Mouse (Mus musculus) CH12.LX (cell line): ENCODE data around the gene Gm49486. TPM values are rescaled to one million over a fixed set of nuclear protein-coding genes. Genes with fewer than 3 reads are reported as not detected.

Experiments used
- DNase-seq: peaks from one replicate; pipeline ENCODE4 v3.0.0-alpha.2; 2013; ENCODE audit errors: extremely low read depth
- H3K27ac ChIP-seq: 2 replicates; pipeline ENCODE4 v1.5.1; 2012; ENCODE audit warnings: low read depth, mild to moderate bottlenecking, control low read depth, moderate library complexity; ENCODE audit not compliant: insufficient read depth
- H3K27me3 ChIP-seq: replicated peaks from 2 replicates; pipeline ENCODE3; 2012; ENCODE audit warnings: inconsistent platforms
- H3K36me3 ChIP-seq, 2 experiments: replicated peaks in 1 of 2; 2 replicates each; pipeline versions ENCODE3 to v1.6.1; 2012; ENCODE audit warnings: inconsistent platforms in 1 of 2, low read length in 1 of 2, mild to moderate bottlenecking in 1 of 2, mixed read lengths in 1 of 2, moderate library complexity in 1 of 2; ENCODE audit not compliant: control insufficient read depth in 1 of 2, insufficient read depth in 1 of 2
- H3K4me1 ChIP-seq, 2 experiments: 2 replicates each; pipeline ENCODE4 v1.6.1; 2012; ENCODE audit warnings: inconsistent platforms in 1 of 2, moderate library complexity in 1 of 2; ENCODE audit not compliant: insufficient read depth in 2 of 2, control insufficient read depth in 1 of 2
- H3K4me2 ChIP-seq: 2 replicates; pipeline ENCODE4 v1.6.1; 2012; ENCODE audit warnings: low read depth, mild to moderate bottlenecking, control low read depth; ENCODE audit not compliant: poor library complexity, insufficient read depth, severe bottlenecking
- H3K4me3 ChIP-seq, 3 experiments: fragments of 150-350 bp in 1 of 3; sonication (generic) in 1 of 3; replicated peaks in 1 of 3; 2 replicates each; pipeline versions ENCODE3 to v1.5.1; 2011 to 2012; ENCODE audit warnings: low read depth in 2 of 3, low read length in 2 of 3, mild to moderate bottlenecking in 2 of 3, moderate library complexity in 2 of 3, control low read depth in 1 of 3, improper control_type of control experiment in 1 of 3, inconsistent platforms in 1 of 3, mixed read lengths in 1 of 3; ENCODE audit not compliant: poor library complexity in 1 of 3
- H3K79me2 ChIP-seq: replicated peaks from 2 replicates; pipeline ENCODE4 v1.6.1; 2012; ENCODE audit warnings: mild to moderate bottlenecking, moderate library complexity; ENCODE audit not compliant: control insufficient read depth, poor library complexity, insufficient read depth, severe bottlenecking; ENCODE audit errors: extremely low read depth
- H3K9ac ChIP-seq: 2 replicates; pipeline ENCODE4 v1.6.1; 2012; ENCODE audit warnings: low read depth, mild to moderate bottlenecking, control low read depth, moderate library complexity; ENCODE audit not compliant: insufficient read depth
- H3K9me3 ChIP-seq: replicated peaks from 2 replicates; pipeline ENCODE3; 2012; ENCODE audit warnings: low read length, inconsistent platforms, mixed read lengths
- BHLHE40 ChIP-seq: IDR thresholded peaks from 2 replicates; pipeline ENCODE4 v1.6.1; 2011; ENCODE audit warnings: mild to moderate bottlenecking, low read depth, low read length, improper control_type of control experiment
- CHD1 ChIP-seq: IDR thresholded peaks from 2 replicates; pipeline ENCODE4 v1.6.1; 2012; ENCODE audit warnings: low read depth, low read length, improper control_type of control experiment, inconsistent platforms
- CHD2 ChIP-seq: IDR thresholded peaks from 2 replicates; pipeline ENCODE4 v1.6.1; 2011; ENCODE audit warnings: low read length, improper control_type of control experiment
- CTCF ChIP-seq, 2 experiments: IDR thresholded peaks in 1 of 2; conservative IDR thresholded peaks in 1 of 2; 2 replicates each; pipeline ENCODE4 v1.5.1; 2011 to 2012; ENCODE audit warnings: low read depth in 2 of 2, low read length in 2 of 2, improper control_type of control experiment in 1 of 2, inconsistent platforms in 1 of 2, mild to moderate bottlenecking in 1 of 2, moderate library complexity in 1 of 2
- E2F4 ChIP-seq: IDR thresholded peaks from 2 replicates; pipeline ENCODE4 v1.6.1; 2011; ENCODE audit warnings: low read depth, low read length, improper control_type of control experiment; ENCODE audit not compliant: insufficient replicate concordance
- ELF1 ChIP-seq: IDR thresholded peaks from 2 replicates; pipeline ENCODE4 v1.6.1; 2014; ENCODE audit warnings: low read depth, mild to moderate bottlenecking, inconsistent platforms, low read length, improper control_type of control experiment
- ETS1 ChIP-seq: conservative IDR thresholded peaks from 2 replicates; pipeline ENCODE4 v1.6.1; 2012; ENCODE audit warnings: low read depth, mild to moderate bottlenecking, inconsistent platforms, low read length, improper control_type of control experiment, moderate library complexity
- IRF4 ChIP-seq: IDR thresholded peaks from 2 replicates; pipeline ENCODE4 v1.6.1; 2014; ENCODE audit warnings: low read depth, mild to moderate bottlenecking, inconsistent platforms, low read length, improper control_type of control experiment
- KAT2A ChIP-seq: IDR thresholded peaks from 2 replicates; pipeline ENCODE4 v1.6.1; 2012; ENCODE audit warnings: low read length, improper control_type of control experiment, inconsistent platforms; ENCODE audit not compliant: insufficient replicate concordance
- MAX ChIP-seq: IDR thresholded peaks from 2 replicates; pipeline ENCODE4 v1.6.1; 2011; ENCODE audit warnings: low read length, improper control_type of control experiment
- MEF2A ChIP-seq: IDR thresholded peaks from 2 replicates; pipeline ENCODE4 v1.6.1; 2014; ENCODE audit warnings: low read depth, mild to moderate bottlenecking, inconsistent platforms, low read length, improper control_type of control experiment, borderline replicate concordance
- MXI1 ChIP-seq: IDR thresholded peaks from 2 replicates; pipeline ENCODE4 v1.6.1; 2011; ENCODE audit warnings: mild to moderate bottlenecking, low read depth, low read length, improper control_type of control experiment
- MYC ChIP-seq: IDR thresholded peaks from 2 replicates; pipeline ENCODE4 v1.6.1; 2011; ENCODE audit warnings: low read depth, mild to moderate bottlenecking, improper control_type of control experiment, low read length
- NRF1 ChIP-seq: IDR thresholded peaks from 2 replicates; pipeline ENCODE4 v1.6.1; 2014; ENCODE audit warnings: low read depth, mild to moderate bottlenecking, inconsistent platforms, low read length, improper control_type of control experiment, moderate library complexity
- RCOR1 ChIP-seq: conservative IDR thresholded peaks from 2 replicates; pipeline ENCODE4 v1.6.1; 2012; ENCODE audit warnings: low read depth, mild to moderate bottlenecking, inconsistent platforms, low read length, improper control_type of control experiment
- SMC3 ChIP-seq: IDR thresholded peaks from 2 replicates; pipeline ENCODE4 v1.6.1; 2011; ENCODE audit warnings: low read depth, low read length, improper control_type of control experiment
- TBP ChIP-seq: conservative IDR thresholded peaks from 2 replicates; pipeline ENCODE4 v1.6.1; 2011; ENCODE audit warnings: low read depth, low read length, improper control_type of control experiment
- UBTF ChIP-seq: IDR thresholded peaks from 2 replicates; pipeline ENCODE4 v1.6.1; 2012; ENCODE audit warnings: low read depth, mild to moderate bottlenecking, inconsistent platforms, low read length, improper control_type of control experiment, moderate library complexity
- ZKSCAN1 ChIP-seq: IDR thresholded peaks from 2 replicates; pipeline ENCODE4 v1.6.1; 2012; ENCODE audit warnings: low read depth, inconsistent platforms, low read length, improper control_type of control experiment, borderline replicate concordance
- ZMIZ1 ChIP-seq: IDR thresholded peaks from 2 replicates; pipeline ENCODE4 v1.6.1; 2012; ENCODE audit warnings: low read depth, mild to moderate bottlenecking, inconsistent platforms, low read length, improper control_type of control experiment
- ZNF384 ChIP-seq: IDR thresholded peaks from 2 replicates; pipeline ENCODE4 v1.6.1; 2012; ENCODE audit warnings: low read depth, low read length, improper control_type of control experiment, inconsistent platforms
- dilution Hi-C: fragments of 300-500 bp; cut with MboI; formaldehyde crosslinking; loops from 2 replicates; pipeline ENCODE4 v1.14.3; 2020; ENCODE audit warnings: low sequenced_read_pairs; ENCODE audit not compliant: extremely low pct_unique_long_range_greater_than_20kb, extremely low pct_ligation_motif_present
- in situ Hi-C: fragments of 300-500 bp; cut with MboI; formaldehyde crosslinking; loops from 3 replicates; pipeline ENCODE4 v1.14.3; 2019; ENCODE audit warnings: low sequenced_read_pairs, low pct_ligation_motif_present, low pct_unique_long_range_greater_than_20kb, mixed read lengths
- polyA plus RNA-seq: library from polyadenylated mRNA; unstranded; fragments of >175 nt; gene quantifications from 2 replicates; pipeline ENCODE4 v1.2.1, GENCODE M21; 2012; ENCODE audit warnings: low read depth; ENCODE audit not compliant: insufficient read length
- total RNA-seq, 2 experiments: library from RNA; depleted of rRNA; stranded (reverse); fragments of 300-350 nt in 1 of 2; fragments of >200 nt in 1 of 2; gene quantifications; 2 replicates each; pipeline ENCODE4 v1.2.3; 2012 to 2014

The Gm49486 gene
- total and polyA plus RNA-seq, 3 experiments = 0.21 to 0.77 (median 0.59) TPM

DNA sequence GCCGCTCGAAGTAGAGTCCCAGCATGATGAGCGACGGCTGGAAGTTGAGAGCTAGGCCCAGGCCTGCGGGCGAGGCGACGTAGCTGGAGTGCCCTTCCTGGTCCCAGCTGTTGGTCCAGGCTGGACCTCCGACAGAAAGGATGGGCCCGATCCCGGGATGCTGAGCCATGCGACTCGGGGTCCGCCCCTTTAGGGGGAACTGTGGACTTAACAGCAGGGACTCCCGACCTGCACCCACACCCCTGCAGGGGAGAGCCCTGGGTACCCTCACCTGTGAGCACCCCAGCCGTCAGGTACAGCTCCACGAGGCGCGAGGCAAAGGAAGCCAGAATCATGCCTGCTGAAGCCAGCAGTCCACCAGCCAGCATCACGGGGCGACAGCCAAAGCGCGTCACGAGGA is 23.4 kb downstream of the Gm49486 start:
- in situ Hi-C loops = no loop called here
- dilution Hi-C loops = no loop called here
- no peak overlapping the region for H3K4me2 ChIP-seq

GRCm38 (mm10) chr15:79254661-79255060 is 25.5 kb downstream of the Gm49486 start, which contains the start of gene Slc16a8:
TSS of gene Slc16a8 (minus strand) at chr15:79254761.
- in situ Hi-C loops = no loop called here
- TF ChIP-seq ZNF384 = no peak
- TF ChIP-seq ZMIZ1 = no peak
- TF ChIP-seq MEF2A = no peak
- no peak for TF ChIP-seq ZKSCAN1
- TF ChIP-seq E2F4 = no peak
- TF ChIP-seq CHD1 = no peak
- no peak for TF ChIP-seq ETS1
- peaks cover 9% of the 10 kb centered on the region for H3K27me3 ChIP-seq

More for the DNA sequence above, 23.4 kb downstream of the Gm49486 start:
- Histone ChIP-seq H3K9me3 (no peaks in the 10 kb centered on the region), H3K36me3 (peaks cover 23 to 57% of the 10 kb centered on the region in 2 experiments), H3K4me3 (no peak overlapping the region), H3K79me2 (no peaks in the 10 kb centered on the region), H3K27me3 (peaks cover 5% of the 10 kb centered on the region), H3K27ac (no peak overlapping the region), H3K4me1 (no peaks in the 10 kb centered on the region), H3K9ac (no peak overlapping the region)
- TF ChIP-seq E2F4 (no peak), CHD1 (no peak), SMC3 (no peak), ZMIZ1 (no peak)
- no peak for DNase-seq

DNA sequence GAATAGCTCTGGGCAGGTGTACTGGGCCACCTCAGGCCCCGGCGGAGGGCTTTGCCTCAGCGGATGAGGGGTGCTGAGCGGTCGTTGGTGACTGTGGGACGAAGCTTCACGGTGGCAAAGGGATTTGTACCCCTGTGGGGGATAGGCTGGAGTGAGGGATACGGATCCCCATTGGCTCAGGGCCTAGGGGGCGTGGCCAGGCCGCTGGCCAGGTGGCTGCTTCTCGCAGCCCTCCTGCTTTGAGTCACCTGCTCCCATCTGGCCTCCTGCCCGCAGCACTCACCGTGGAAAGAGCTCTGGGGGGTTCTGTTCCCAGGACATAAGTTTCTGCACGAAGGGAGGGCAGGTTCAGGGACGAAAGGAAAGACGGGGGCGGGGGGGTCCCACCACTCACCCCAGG is 29.3 kb downstream of the Gm49486 start:
- Histone ChIP-seq H3K27me3 (peaks cover 9% of the 10 kb centered on the region), H3K79me2 (no peaks in the 10 kb centered on the region), H3K9ac (no peak overlapping the region), H3K27ac (no peak overlapping the region), H3K4me1 (peaks cover 0 to 6% of the 10 kb centered on the region in 2 experiments; a peak in 2 of 4 replicates), H3K4me2 (no peak overlapping the region), H3K4me3 (no peak overlapping the region), H3K36me3 (peaks cover 0 to under 1% of the 10 kb centered on the region in 2 experiments), H3K9me3 (peaks cover 20% of the 10 kb centered on the region)
- in situ Hi-C loops = no loop called here
- no peak for TF ChIP-seq NRF1
- no peak for TF ChIP-seq MYC
- no peak for TF ChIP-seq CHD2
- no peak for TF ChIP-seq UBTF
- no peak for TF ChIP-seq ZNF384
- TF ChIP-seq ZKSCAN1 = no peak
- no peak for TF ChIP-seq RCOR1
- no peak for TF ChIP-seq BHLHE40
- no peak for TF ChIP-seq E2F4
- no peak for TF ChIP-seq KAT2A
- no peak for TF ChIP-seq ETS1
- TF ChIP-seq IRF4 = no peak
- no peak for TF ChIP-seq MAX
- TF ChIP-seq ELF1 = no peak
- TF ChIP-seq ZMIZ1 = no peak
- no peak for TF ChIP-seq TBP
- TF ChIP-seq CTCF (conservative IDR thresholded peaks at IDR 0.05 in 1 of 2, IDR thresholded peaks at IDR 0.05 in 1 of 2; ENCODE audit: low read depth in 2 of 2, low read length in 2 of 2) = no peak
- no peak for TF ChIP-seq MXI1
- dilution Hi-C loops = no loop called here
- no peak for DNase-seq

More at GRCm38 (mm10) chr15:79254661-79255060, 25.5 kb downstream of the Gm49486 start, which contains the start of gene Slc16a8:
- DNase-seq = no peak
- no peak within 1 kb of the TSS for H3K4me2 ChIP-seq
- dilution Hi-C loops = no loop called here
- H3K4me1 ChIP-seq = peaks cover 0 to 6% of the 10 kb centered on the region in 2 experiments; a peak in 2 of 4 replicates
- no peaks in the 10 kb centered on the region for H3K79me2 ChIP-seq
- no peak within 1 kb of the TSS for H3K9ac ChIP-seq
- no peak within 1 kb of the TSS for H3K4me3 ChIP-seq
- no peak within 1 kb of the TSS for H3K27ac ChIP-seq
- H3K36me3 ChIP-seq = peaks cover 8 to 36% of the 10 kb centered on the region in 2 experiments
- H3K9me3 ChIP-seq = peaks cover 5% of the 10 kb centered on the region
